8 mouse cellular contexts compared by ENCODE assay signal in the genomic region with DNA sequence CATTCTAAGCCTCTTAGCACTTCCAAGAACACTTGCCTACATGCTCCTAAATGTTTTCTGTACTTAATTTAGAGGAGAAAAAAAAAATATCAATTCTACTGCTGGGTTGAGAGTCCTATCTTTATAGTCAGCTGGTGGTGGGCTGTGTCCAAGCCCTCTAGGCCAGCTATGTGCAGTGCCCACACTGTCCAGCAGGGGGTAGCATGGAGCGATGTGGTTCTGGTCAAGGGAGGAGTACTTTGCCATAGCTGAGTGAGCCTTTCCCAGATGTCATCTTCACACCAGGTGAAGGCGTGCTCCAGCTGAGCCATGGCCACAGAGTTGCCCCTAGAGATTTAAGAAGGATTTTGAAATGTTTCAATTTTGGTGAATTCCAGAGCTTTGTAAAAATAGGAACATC. TPM values are rescaled to one million over a fixed set of nuclear protein-coding genes. Genes with fewer than 3 reads are reported as not detected.
DNase-seq lines count a peak whose midpoint lies in the region; ATAC-seq lines count a peak whose summit lies in the region.

No protein-coding gene starts in this region.

- H3K27me3 ChIP-seq in heart, embryonic 12.5 days (replicated peaks), result no peaks in the 10 kb centered on the region

- no peak for ATAC-seq in heart, embryonic 12.5 days (ENCODE audit: insufficient number of reproducible peaks, low FRiP score)

- peak; percentile 95 for DNase-seq in heart, adult 11 months
- DNase-seq in CD4-positive, CD25-positive, alpha-beta regulatory T cell, adult 2 months (ENCODE audit: low read depth, low spot score), result peak; percentile 80
- peak; percentile 40 for DNase-seq in brain, adult 2 months (ENCODE audit: low read depth, low spot score)
- peak; percentile 78 for DNase-seq in gastrocnemius, adult 18-20 months (ENCODE audit: low spot score)
- DNase-seq in kidney, postnatal 4 days, result peak; percentile 81 to 83
- peak; percentile 71 for DNase-seq in natural killer cell, adult 2 months (ENCODE audit: low spot score in 2 of 2)
- peak; percentile 57 for DNase-seq in thymus, postnatal 0 days (ENCODE audit: low spot score)

- 0 out of 2 replicates have a peak, but pooled peaks cover 4% of the 10 kb centered on the region for H3K4me1 ChIP-seq in heart, embryonic 12.5 days (replicated peaks)

- H3K36me3 ChIP-seq in heart, embryonic 12.5 days, result peaks cover 28% of the 10 kb centered on the region

- H3K4me3 ChIP-seq in heart, embryonic 12.5 days, result no peak overlapping the region

- no peaks in the 10 kb centered on the region for H3K9me3 ChIP-seq in heart, embryonic 12.5 days (replicated peaks)

- H3K27ac ChIP-seq in heart, embryonic 12.5 days (ENCODE audit: poor library complexity, severe bottlenecking), result no peak overlapping the region

- no peak overlapping the region for H3K4me2 ChIP-seq in heart, embryonic 12.5 days

- 51% methylated on average over 2 of the region's 2 CpGs for WGBS in heart, embryonic 12.5 days

- H3K9ac ChIP-seq in heart, embryonic 12.5 days, result no peak overlapping the region

RNA-seq across cellular contexts. Expression of a gene that starts 21.7 kb away (rescaled TPM):
- 37.3 and 39.4 TPM in 2 replicates for polyA plus RNA-seq in heart, embryonic 12.5 days (2016; fragmentation: Nextera tagmentation; extraction: Ambion mirVana)
- total RNA-seq in gastrocnemius, adult 18-20 months (2021), result 10 to 100 TPM; 51.3 to 52.6 TPM
- polyA plus RNA-seq in thymus, postnatal 0 days (2015; fragmentation: Nextera tagmentation; extraction: Ambion mirVana), result 42.0 and 44.5 TPM in 2 replicates

RNA-seq across cellular contexts. Expression of a gene that starts 30.9 kb away (rescaled TPM):
- 13.9 and 14.7 TPM in 2 replicates for polyA plus RNA-seq in heart, embryonic 12.5 days (2016; fragmentation: Nextera tagmentation; extraction: Ambion mirVana)
- total RNA-seq in gastrocnemius, adult 18-20 months (2021), result 10 to 100 TPM in 1 of 2 experiments, 1 to 10 TPM in 1; 4.6 to 11.7 TPM
- 3.2 and 3.4 TPM in 2 replicates for polyA plus RNA-seq in thymus, postnatal 0 days (2015; fragmentation: Nextera tagmentation; extraction: Ambion mirVana)

Comparison
In these comparisons a context has a peak if more than half of its experiments do, and no peak if none do; other contexts are left out.
1. DNase-seq: peak in every context shown above with its lines; median percentile 95 in heart, adult 11 months; 82 in kidney, postnatal 4 days; 80 in CD4-positive, CD25-positive, alpha-beta regulatory T cell, adult 2 months; 78 in gastrocnemius, adult 18-20 months; 71 in natural killer cell, adult 2 months; 57 in thymus, postnatal 0 days; 40 in brain, adult 2 months.